Mouse (Mus musculus): ENCODE measurements around the gene Olfr58. TPM values are rescaled to one million over a fixed set of nuclear protein-coding genes. Genes with fewer than 3 reads are reported as not detected.

The Olfr58 gene
- polyA plus RNA-seq (2012; rRNA removed): not detected in 2 replicates

DNA sequence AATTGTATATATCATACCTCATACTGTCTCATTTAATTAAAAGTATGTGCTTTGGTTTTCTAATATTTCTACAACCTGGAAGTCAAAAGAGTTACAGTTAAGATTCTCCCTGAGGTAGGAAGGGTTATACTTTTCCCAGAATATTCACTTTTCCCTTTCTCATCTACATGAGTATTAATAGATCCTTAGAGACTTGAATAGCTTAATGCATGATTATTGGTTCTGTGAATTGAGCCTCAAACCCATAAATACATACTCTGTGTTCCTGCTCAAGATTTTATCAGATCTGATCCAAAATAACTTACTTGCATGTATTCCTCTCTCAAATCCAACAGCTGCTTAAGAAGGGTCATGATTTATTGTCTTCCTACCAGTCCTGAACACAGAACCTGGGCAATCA, at the start of gene Olfr58:
Gene Olfr58, plus strand, starts transcription at position 301 of the 400 bp plus-strand sequence.

DNA sequence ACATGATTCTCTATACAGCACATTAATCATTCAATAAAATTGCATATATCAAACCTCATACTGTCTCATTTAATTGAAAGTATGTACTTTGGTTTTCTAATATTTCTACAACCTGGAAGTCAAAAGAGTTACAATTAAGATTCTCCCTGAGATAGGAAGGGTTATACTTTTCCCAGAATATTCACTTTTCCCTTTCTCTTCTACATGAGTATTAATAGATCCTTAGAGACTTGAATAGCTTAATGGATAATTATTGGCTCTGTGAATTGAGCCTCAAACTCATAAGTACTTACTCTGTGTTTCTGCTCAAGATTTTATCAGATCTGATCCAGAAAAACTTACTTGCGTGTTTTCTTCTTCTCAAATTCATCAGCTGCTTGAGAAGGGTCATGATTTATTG, 24.5 kb downstream of the Olfr58 start, which contains the start of gene Olfr859:
Gene Olfr859, plus strand, starts transcription at position 301 of the 400 bp plus-strand sequence.

Other genes starting within 250 kb of the Olfr58 start
- not detected in 2 replicates for gene Olfr853, start 239.2 kb upstream of the Olfr58 start, polyA plus RNA-seq (2012; rRNA removed)
- gene Olfr854, start 212.9 kb upstream of the Olfr58 start, polyA plus RNA-seq (2012; rRNA removed): not detected in 2 replicates
- not detected in 2 replicates for gene Olfr855, start 197.7 kb upstream of the Olfr58 start, polyA plus RNA-seq (2012; rRNA removed)
- 31.7 and 33.6 TPM in 2 replicates for gene Zfp317, start 158.2 kb upstream of the Olfr58 start, polyA plus RNA-seq (2012; rRNA removed)
- 0.04 and 0.06 TPM in 2 replicates for gene Olfr857, start 70.8 kb upstream of the Olfr58 start, polyA plus RNA-seq (2012; rRNA removed)
- 0.04 and 0.05 TPM in 2 replicates for gene Olfr859, start 24.6 kb downstream of the Olfr58 start, polyA plus RNA-seq (2012; rRNA removed)
- gene Olfr860, start 69.5 kb downstream of the Olfr58 start, polyA plus RNA-seq (2012; rRNA removed): not detected in 2 replicates
- not detected in 2 replicates for gene Olfr862, start 107.7 kb downstream of the Olfr58 start, polyA plus RNA-seq (2012; rRNA removed)
- not detected in 2 replicates for gene Olfr77, start 136.6 kb downstream of the Olfr58 start, polyA plus RNA-seq (2012; rRNA removed)
- not detected in 2 replicates for gene Olfr866, start 247.8 kb downstream of the Olfr58 start, polyA plus RNA-seq (2012; rRNA removed)

Measured in central nervous system, embryonic 18 days (tissue).